20 mouse cellular contexts compared by ENCODE assay signal in the genomic region with DNA sequence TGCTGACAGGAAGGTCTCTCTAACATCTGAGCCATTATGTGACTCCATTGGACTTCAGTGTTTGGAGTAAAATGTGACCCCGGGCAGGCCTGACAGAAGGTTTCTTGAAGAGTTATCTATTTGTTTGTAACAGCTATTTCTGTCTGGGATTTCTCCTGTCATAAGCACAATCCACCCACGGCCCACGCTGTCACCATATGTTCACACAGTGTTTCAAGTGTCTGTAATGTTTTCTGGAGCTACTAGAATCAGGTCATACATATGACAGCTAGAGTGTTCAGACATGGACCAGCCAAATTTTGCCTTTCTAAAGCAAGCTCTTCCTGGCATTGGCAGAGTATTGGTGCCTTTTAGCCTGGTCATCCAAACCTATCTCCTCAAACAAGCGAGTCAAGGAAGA.
DNase-seq lines count a peak whose midpoint lies in the region; ATAC-seq lines count a peak whose summit lies in the region.
"Had no signal": no experiment of that assay in that cellular context is flagged by ENCODE, and none has a peak within 500 bp of the region (broad histone marks: within the 10 kb centered on the region; RNA-seq: fewer than 3 reads in every experiment).

No protein-coding gene starts in this region.

- peak; percentile 58 for DNase-seq in layer of hippocampus, adult 11-12 months (ENCODE audit: low spot score)
- peak; percentile 38 to 52 for DNase-seq in layer of hippocampus, postnatal 36 days
- DNase-seq in right cerebral cortex, adult 18-20 months, result peak; percentile 34
- DNase-seq in kidney, postnatal 10 days, result no peak
- DNase-seq in kidney, adult 8-10 months, result no peak
- DNase-seq: B cell, adult 2 months; cerebellum, adult 18-20 months; gastrocnemius, postnatal 10 days; heart, postnatal 10 days; kidney, adult 9 months; liver, embryonic 13.5 days; thymus, adult 18-20 months had no signal

- no peak overlapping the region for H3K9ac ChIP-seq in kidney, embryonic 16.5 days (replicated peaks; ENCODE audit: low read length)
- H3K9ac ChIP-seq in midbrain, embryonic 13.5 days (replicated peaks), result no peak overlapping the region
- H3K9ac ChIP-seq: embryonic facial prominence, embryonic 15.5 days; liver, embryonic 13.5 days; neural tube, embryonic 12.5 days had no signal

- H3K27ac ChIP-seq in kidney, embryonic 16.5 days (ENCODE audit: low read length), result no peak overlapping the region
- H3K27ac ChIP-seq in midbrain, embryonic 13.5 days, result no peak overlapping the region
- H3K27ac ChIP-seq: embryonic facial prominence, embryonic 15.5 days; hindbrain, postnatal 0 days; liver, embryonic 13.5 days; neural tube, embryonic 12.5 days had no signal

- WGBS in kidney, embryonic 16.5 days, result 84% methylated on average over 4 of the region's 4 CpGs
- 93% methylated on average over 4 of the region's 4 CpGs for WGBS in midbrain, embryonic 13.5 days

- H3K4me1 ChIP-seq in kidney, embryonic 16.5 days (ENCODE audit: insufficient read depth, low read length), result no peaks in the 10 kb centered on the region
- no peaks in the 10 kb centered on the region for H3K4me1 ChIP-seq in midbrain, embryonic 13.5 days (replicated peaks)
- H3K4me1 ChIP-seq: embryonic facial prominence, embryonic 15.5 days; liver, embryonic 13.5 days; megakaryocyte, embryonic 14.5 days; neural tube, embryonic 12.5 days had no signal

- H3K27me3 ChIP-seq in kidney, embryonic 16.5 days (ENCODE audit: insufficient read depth, low read length), result no peaks in the 10 kb centered on the region
- no peaks in the 10 kb centered on the region for H3K27me3 ChIP-seq in midbrain, embryonic 13.5 days
- H3K27me3 ChIP-seq: embryonic facial prominence, embryonic 15.5 days; liver, embryonic 13.5 days; neural tube, embryonic 12.5 days had no signal

- peak; percentile 76 for ATAC-seq in frontal cortex, adult (ENCODE audit: low TSS enrichment)
- ATAC-seq in kidney, embryonic 16.5 days (ENCODE audit: low FRiP score, low TSS enrichment), result no peak
- ATAC-seq in midbrain, embryonic 13.5 days, result no peak
- ATAC-seq: hindbrain, postnatal 0 days; Patski had no signal

- H3K4me3 ChIP-seq in kidney, embryonic 16.5 days (ENCODE audit: low read length), result no peak overlapping the region
- no peak overlapping the region for H3K4me3 ChIP-seq in midbrain, embryonic 13.5 days (replicated peaks)
- H3K4me3 ChIP-seq: embryonic facial prominence, embryonic 15.5 days; liver, embryonic 13.5 days; megakaryocyte, embryonic 14.5 days; neural tube, embryonic 12.5 days had no signal

- H3K9me3 ChIP-seq in kidney, embryonic 16.5 days (ENCODE audit: low read length), result no peaks in the 10 kb centered on the region
- no peaks in the 10 kb centered on the region for H3K9me3 ChIP-seq in midbrain, embryonic 13.5 days
- H3K9me3 ChIP-seq: embryonic facial prominence, embryonic 15.5 days; liver, embryonic 13.5 days; megakaryocyte, embryonic 14.5 days; neural tube, embryonic 12.5 days had no signal

- no peaks in the 10 kb centered on the region for H3K36me3 ChIP-seq in kidney, embryonic 16.5 days (ENCODE audit: insufficient read depth, low read length)
- no peaks in the 10 kb centered on the region for H3K36me3 ChIP-seq in midbrain, embryonic 13.5 days
- H3K36me3 ChIP-seq: embryonic facial prominence, embryonic 15.5 days; liver, embryonic 13.5 days; neural tube, embryonic 12.5 days had no signal

- H3K4me2 ChIP-seq in kidney, embryonic 16.5 days (replicated peaks; ENCODE audit: low read depth, low read length), result no peak overlapping the region
- H3K4me2 ChIP-seq in midbrain, embryonic 13.5 days (replicated peaks), result no peak overlapping the region
- H3K4me2 ChIP-seq: embryonic facial prominence, embryonic 15.5 days; liver, embryonic 13.5 days; neural tube, embryonic 12.5 days had no signal

Comparison
In these comparisons a context has a peak if more than half of its experiments do, and no peak if none do; other contexts are left out.
1. DNase-seq: peak in layer of hippocampus, adult 11-12 months (single experiment), layer of hippocampus, postnatal 36 days (2 of 2) and right cerebral cortex, adult 18-20 months (single experiment); none in kidney, postnatal 10 days (single experiment) and kidney, adult 8-10 months (0 of 2).